Comparison of ENCODE assay signal across 27 mouse cellular contexts in the genomic region with DNA sequence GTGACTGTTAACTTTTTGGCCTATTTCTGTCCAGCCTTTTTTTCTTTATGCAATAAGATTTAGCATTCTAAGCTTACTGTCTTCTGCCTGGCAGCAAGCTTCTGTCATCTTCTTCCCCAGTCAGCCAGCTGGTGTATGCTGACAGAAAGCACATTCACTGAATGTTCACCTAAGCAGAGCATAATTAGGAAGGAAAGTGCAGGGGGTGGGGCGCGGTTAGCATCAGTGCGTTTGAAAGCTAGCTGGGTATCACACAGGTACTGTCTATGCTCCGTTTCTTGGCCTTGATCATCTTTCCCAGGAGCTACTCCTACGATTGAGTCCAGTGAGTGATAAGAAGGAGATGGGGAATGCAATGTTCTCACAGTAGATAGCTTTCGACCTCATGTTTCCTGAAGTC. TPM values are rescaled to one million over a fixed set of nuclear protein-coding genes. Genes with fewer than 3 reads are reported as not detected.
DNase-seq lines count a peak whose midpoint lies in the region; ATAC-seq and TF ChIP-seq lines count a peak whose summit lies in the region.
"Had no signal": no experiment of that assay in that cellular context is flagged by ENCODE, and none has a peak within 500 bp of the region (broad histone marks: within the 10 kb centered on the region; RNA-seq: fewer than 3 reads in every experiment).

No protein-coding gene starts in this region.

- DNase-seq in frontal cortex, adult 2 months (ENCODE audit: extremely low spot score in 1 of 2, low spot score in 1 of 2), result peak; percentile 50 to 51
- DNase-seq in frontal cortex, postnatal 10 days (ENCODE audit: low spot score in 2 of 2), result no peak
- DNase-seq in A20 (ENCODE audit: low read depth, low spot score), result peak; percentile 46
- peak; percentile 22 to 23 for DNase-seq in left cerebral cortex, adult 2 months (ENCODE audit: extremely low spot score in 1 of 2, low spot score in 2 of 2)
- peak; percentile 18 for DNase-seq in right cerebral cortex, postnatal 14 days
- DNase-seq in adrenal gland, postnatal 14 days, result no peak
- DNase-seq in liver, postnatal 0 days, result no peak
- no peak for DNase-seq in adrenal gland, adult 2 months
- DNase-seq: cerebellum, adult 11-12 months; cerebellum, adult 9-11 months; gastrocnemius, adult 2 months; heart, postnatal 10 days; kidney, adult 18-20 months; lung, postnatal 36 days; thymus, postnatal 25 days had no signal

- ATAC-seq in liver, postnatal 0 days, result no peak
- ATAC-seq: CD4-positive, CD25-positive, alpha-beta regulatory T cell, adult 4 months; forebrain, embryonic 15.5 days; midbrain, embryonic 16.5 days had no signal

- no peak for TF ChIP-seq EP300 in liver, postnatal 0 days (IDR thresholded peaks at IDR 0.05; ENCODE audit: low read depth)

- H3K4me3 ChIP-seq in left cerebral cortex, adult 2 months, result no peak overlapping the region
- H3K4me3 ChIP-seq in liver, postnatal 0 days (ENCODE audit: low read depth, low read length), result no peak overlapping the region
- H3K4me3 ChIP-seq: embryonic facial prominence, embryonic 13.5 days; forebrain, embryonic 10.5 days; forebrain, embryonic 15.5 days; gastrocnemius, adult 2 months; heart, embryonic 13.5 days; hindbrain, embryonic 15.5 days; kidney, embryonic 15.5 days; limb, embryonic 13.5 days had no signal

- H3K9me3 ChIP-seq in liver, postnatal 0 days (ENCODE audit: low read length), result no peaks in the 10 kb centered on the region
- H3K9me3 ChIP-seq: embryonic facial prominence, embryonic 13.5 days; forebrain, embryonic 10.5 days; forebrain, embryonic 15.5 days; heart, embryonic 13.5 days; hindbrain, embryonic 15.5 days; kidney, embryonic 15.5 days; limb, embryonic 13.5 days had no signal

- H3K9ac ChIP-seq in liver, postnatal 0 days (replicated peaks), result no peak overlapping the region
- H3K9ac ChIP-seq: embryonic facial prominence, embryonic 13.5 days; forebrain, embryonic 15.5 days; heart, embryonic 13.5 days; hindbrain, embryonic 15.5 days; kidney, embryonic 15.5 days; limb, embryonic 13.5 days had no signal

- 70% methylated on average over 6 of the region's 6 CpGs for WGBS in liver, postnatal 0 days (ENCODE audit: insufficient replicate concordance)

- no peak for TF ChIP-seq CTCF in left cerebral cortex, adult 2 months (IDR thresholded peaks at IDR 0.05)
- no peak for TF ChIP-seq CTCF in liver, postnatal 0 days (IDR thresholded peaks at IDR 0.05; ENCODE audit: low read depth)

- intact Hi-C loops in left cerebral cortex, adult 2 months (cut with DNase I), result loop anchor here (2.0 kb wide), 1 partner anchor 30 kb away; no protein-coding TSS in a partner anchor

- no peaks in the 10 kb centered on the region for H3K4me1 ChIP-seq in liver, postnatal 0 days (ENCODE audit: insufficient read depth)
- H3K4me1 ChIP-seq: embryonic facial prominence, embryonic 13.5 days; forebrain, embryonic 10.5 days; forebrain, embryonic 15.5 days; heart, embryonic 13.5 days; hindbrain, embryonic 15.5 days; kidney, embryonic 15.5 days; limb, embryonic 13.5 days had no signal

- no peaks in the 10 kb centered on the region for H3K27me3 ChIP-seq in liver, postnatal 0 days (ENCODE audit: insufficient read depth, low read length)
- H3K27me3 ChIP-seq: embryonic facial prominence, embryonic 13.5 days; forebrain, embryonic 15.5 days; heart, embryonic 13.5 days; hindbrain, embryonic 15.5 days; kidney, embryonic 15.5 days; limb, embryonic 13.5 days had no signal

- H3K27ac ChIP-seq in left cerebral cortex, adult 2 months, result peak overlapping the region; percentile 44; the same call in 1 of the 2 replicates
- no peak overlapping the region for H3K27ac ChIP-seq in liver, postnatal 0 days (ENCODE audit: low read depth)
- H3K27ac ChIP-seq: embryonic facial prominence, embryonic 13.5 days; forebrain, embryonic 10.5 days; forebrain, embryonic 15.5 days; heart, embryonic 13.5 days; hindbrain, embryonic 15.5 days; kidney, embryonic 15.5 days; limb, embryonic 13.5 days had no signal

- H3K36me3 ChIP-seq in liver, postnatal 0 days (replicated peaks; ENCODE audit: insufficient read depth, low read length), result no peaks in the 10 kb centered on the region
- H3K36me3 ChIP-seq: embryonic facial prominence, embryonic 13.5 days; forebrain, embryonic 10.5 days; forebrain, embryonic 15.5 days; hindbrain, embryonic 15.5 days; kidney, embryonic 15.5 days; limb, embryonic 13.5 days had no signal

- H3K4me2 ChIP-seq in liver, postnatal 0 days (ENCODE audit: low read depth, low read length), result no peak overlapping the region
- H3K4me2 ChIP-seq: embryonic facial prominence, embryonic 13.5 days; forebrain, embryonic 15.5 days; heart, embryonic 13.5 days; hindbrain, embryonic 15.5 days; kidney, embryonic 15.5 days; limb, embryonic 13.5 days; liver, embryonic 11.5 days; midbrain, embryonic 11.5 days had no signal

RNA-seq across cellular contexts. Expression of a gene that starts 13.9 kb away (rescaled TPM):
- 16.4 and 24.0 TPM in 2 replicates for polyA plus RNA-seq in frontal cortex, adult 2 months (2012; rRNA removed)
- total RNA-seq in left cerebral cortex, adult 2 months (2021), result 10 to 100 TPM; 17.0 to 24.1 TPM
- total RNA-seq in adrenal gland, postnatal 14 days (2021), result 1.5 and 2.0 TPM in 2 replicates
- polyA plus RNA-seq in liver, postnatal 0 days (2015; fragmentation: Nextera tagmentation; extraction: Ambion mirVana), result 0.20 and 0.23 TPM in 2 replicates
- 1 to 10 TPM; 1.1 to 1.7 TPM for total RNA-seq in adrenal gland, adult 2 months (2021)
- 0.22 and 0.31 TPM in 2 replicates for polyA plus RNA-seq in adrenal gland, adult 2 months (2012; rRNA removed)
- total RNA-seq: neutrophil, adult 5-6 weeks had no signal

Comparison
In these comparisons a context has a peak if more than half of its experiments do, and no peak if none do; other contexts are left out.
1. DNase-seq: peak in frontal cortex, adult 2 months (2 of 2), A20 (single experiment), left cerebral cortex, adult 2 months (2 of 2) and right cerebral cortex, postnatal 14 days (single experiment); none in frontal cortex, postnatal 10 days (0 of 2), adrenal gland, postnatal 14 days (single experiment), liver, postnatal 0 days (single experiment) and adrenal gland, adult 2 months (single experiment).